Mouse (Mus musculus): ENCODE results near the gene Icam5.

- TF ChIP-seq CTCF (conservative IDR thresholded peaks at IDR 0.05; ENCODE audit: low read length) (no peak), POU5F1 (IDR thresholded peaks at IDR 0.05; ENCODE audit: borderline replicate concordance, low read length) (no peak), NANOG (IDR thresholded peaks at IDR 0.05; ENCODE audit: borderline replicate concordance, low read length) (no peak)
Observed at GRCm38 (mm10) chr9:20982171-20982570, 49.7 kb upstream of the Icam5 start.

Measured in E14TG2a.4 (cell line).